Mouse (Mus musculus) ES-Bruce4 (cell line): ENCODE data around the gene 1520401A03Rik.

Experiments used
- CTCF ChIP-seq: IDR thresholded peaks from one replicate; pipeline ENCODE4 v1.8.1; 2011; ENCODE audit warnings: low read depth, low read length
- POLR2A ChIP-seq: IDR thresholded peaks from one replicate; pipeline ENCODE4 v1.8.1; 2011; ENCODE audit warnings: low read length; ENCODE audit not compliant: insufficient read depth

- TF ChIP-seq CTCF, result no peak
- TF ChIP-seq POLR2A, result no peak
Measured at GRCm38 (mm10) chr17:23676473-23677031, 46.0 kb downstream of the 1520401A03Rik start.
